In genomic region chr16:33690975-33691747, GRCm38 (mm10) we compare ENCODE assay signal across 8 mouse cellular contexts. TPM values are rescaled to one million over a fixed set of nuclear protein-coding genes. Genes with fewer than 3 reads are reported as not detected.
DNase-seq lines count a peak whose midpoint lies in the region; ATAC-seq and TF ChIP-seq lines count a peak whose summit lies in the region.

No protein-coding gene starts in this region.

- peak overlapping the region; percentile 11; the same call in 1 of the 2 replicates for H3K4me2 ChIP-seq in forebrain, embryonic 16.5 days (ENCODE audit: low read length)
- no peak overlapping the region for H3K4me2 ChIP-seq in midbrain, embryonic 13.5 days (replicated peaks)

- TF ChIP-seq CTCF in gastrocnemius, adult 2 months (IDR thresholded peaks at IDR 0.05) = no peak

- 84% methylated on average over 6 of the region's 6 CpGs for WGBS in forebrain, embryonic 16.5 days
- 86% methylated on average over 6 of the region's 6 CpGs for WGBS in midbrain, embryonic 13.5 days

- H3K9me3 ChIP-seq in forebrain, embryonic 16.5 days (ENCODE audit: control insufficient read depth, low read length) = no peaks in the 10 kb centered on the region
- no peaks in the 10 kb centered on the region for H3K9me3 ChIP-seq in midbrain, embryonic 13.5 days

- H3K27ac ChIP-seq in gastrocnemius, adult 2 months = peak overlapping the region; percentile 63
- peak overlapping the region; percentile 39 for H3K27ac ChIP-seq in forebrain, embryonic 16.5 days (ENCODE audit: low read length)
- H3K27ac ChIP-seq in midbrain, embryonic 13.5 days = peak overlapping the region; percentile 61

- H3K9ac ChIP-seq in forebrain, embryonic 16.5 days (replicated peaks; ENCODE audit: low read depth, low read length) = 0 out of 2 replicates have a peak overlapping the region, but pooled peaks have one; percentile 6
- H3K9ac ChIP-seq in midbrain, embryonic 13.5 days (replicated peaks) = 0 out of 2 replicates have a peak overlapping the region, but pooled peaks have one; percentile 32

- no peaks in the 10 kb centered on the region for H3K36me3 ChIP-seq in forebrain, embryonic 16.5 days (ENCODE audit: control insufficient read depth, insufficient read depth)
- H3K36me3 ChIP-seq in midbrain, embryonic 13.5 days = no peaks in the 10 kb centered on the region

- peaks cover 56% of the 10 kb centered on the region for H3K4me1 ChIP-seq in forebrain, embryonic 16.5 days (replicated peaks; ENCODE audit: control insufficient read depth, insufficient read depth, low read length)
- H3K4me1 ChIP-seq in midbrain, embryonic 13.5 days (replicated peaks) = peaks cover 78% of the 10 kb centered on the region

- peak; percentile 43; the same call in 1 of the 2 replicates for ATAC-seq in forebrain, embryonic 16.5 days
- no peak for ATAC-seq in midbrain, embryonic 13.5 days

- intact Hi-C loops in gastrocnemius, adult 2 months (cut with DNase I) = no loop called here
- intact Hi-C loops in gastrocnemius, postnatal 36 days (cut with DNase I) = no loop called here
- intact Hi-C loops in gastrocnemius, postnatal 14 days (cut with DNase I; ENCODE audit: low total_unique reads) = no loop called here

- no peaks in the 10 kb centered on the region for H3K27me3 ChIP-seq in forebrain, embryonic 16.5 days (replicated peaks; ENCODE audit: control insufficient read depth, insufficient read depth, low read length)
- no peaks in the 10 kb centered on the region for H3K27me3 ChIP-seq in midbrain, embryonic 13.5 days

- peak overlapping the region; percentile 47 for H3K4me3 ChIP-seq in gastrocnemius, adult 2 months
- no peak overlapping the region for H3K4me3 ChIP-seq in forebrain, embryonic 16.5 days (replicated peaks; ENCODE audit: low read length)
- H3K4me3 ChIP-seq in midbrain, embryonic 13.5 days (replicated peaks) = no peak overlapping the region

- DNase-seq in gastrocnemius, adult 2 months = no peak
- DNase-seq in gastrocnemius, postnatal 36 days = no peak
- DNase-seq in A20 (ENCODE audit: low read depth, low spot score) = peak; percentile 46
- DNase-seq in kidney, adult 9 months = no peak
- no peak for DNase-seq in gastrocnemius, postnatal 14 days
- DNase-seq in urinary bladder, postnatal 14 days (ENCODE audit: low spot score) = no peak

RNA-seq across cellular contexts. Expression of gene Heg1, which starts 7.0 kb away (rescaled TPM):
- total RNA-seq in gastrocnemius, adult 2 months (2021) = 10 to 100 TPM; 30.4 to 43.3 TPM
- total RNA-seq in gastrocnemius, postnatal 36 days (2021) = 10 to 100 TPM; 30.6 to 38.6 TPM
- 18.6 and 19.7 TPM in 2 replicates for polyA plus RNA-seq in forebrain, embryonic 16.5 days (2015; fragmentation: Nextera tagmentation; extraction: Ambion mirVana)
- 17.4 and 19.2 TPM in 2 replicates for polyA plus RNA-seq in midbrain, embryonic 13.5 days (2015; fragmentation: Nextera tagmentation; extraction: Ambion mirVana)
- 10 to 100 TPM; 48.0 to 56.4 TPM for total RNA-seq in gastrocnemius, postnatal 14 days (2021)
